Mouse (Mus musculus): ENCODE measurements around the gene Tnfrsf23. TPM values are rescaled to one million over a fixed set of nuclear protein-coding genes. Genes with fewer than 3 reads are reported as not detected.

Tnfrsf23 gene
- total RNA-seq, 2 experiments from 2014 or later, result 3.6 to 6.3 TPM

Other genes starting within 250 kb of the Tnfrsf23 start
- 100 to 1,000 TPM; 954 to 996 TPM for gene Cdkn1c, start 224.8 kb downstream of the Tnfrsf23 start, total RNA-seq (2021)
- under 1 TPM; 0.35 to 0.54 TPM for gene Slc22a18, start 212.1 kb downstream of the Tnfrsf23 start, total RNA-seq (2021)
- gene Phlda2, start 182.7 kb downstream of the Tnfrsf23 start, total RNA-seq (2021), result not detected
- gene Nap1l4, start 136.8 kb downstream of the Tnfrsf23 start, total RNA-seq (2021), result 100 to 1,000 TPM; 164 to 169 TPM
- 10 to 100 TPM; 36.0 to 43.5 TPM for gene Cars, start 85.8 kb downstream of the Tnfrsf23 start, total RNA-seq (2021)
- under 1 TPM; 0.33 to 0.75 TPM for gene Tnfrsf26, start 57.1 kb downstream of the Tnfrsf23 start, total RNA-seq (2021)
- gene Tnfrsf22, start 36.2 kb downstream of the Tnfrsf23 start, total RNA-seq (2021), result 1 to 10 TPM; 2.5 to 3.9 TPM
- gene Osbpl5, start 71.1 kb upstream of the Tnfrsf23 start, total RNA-seq (2021), result 10 to 100 TPM; 33.3 to 40.2 TPM
- gene Mrgprg, start 81.1 kb upstream of the Tnfrsf23 start, total RNA-seq (2021), result not detected
- 1 to 10 TPM; 1.2 to 1.5 TPM for gene Mrgpre, start 98.6 kb upstream of the Tnfrsf23 start, total RNA-seq (2021)
- gene Nadsyn1, start 137.0 kb upstream of the Tnfrsf23 start, total RNA-seq (2021), result 1 to 10 TPM; 3.2 to 3.6 TPM
- 10 to 100 TPM; 11.0 to 12.0 TPM for gene Dhcr7, start 137.3 kb upstream of the Tnfrsf23 start, total RNA-seq (2021)
- gene Gm498, start 181.0 kb upstream of the Tnfrsf23 start, total RNA-seq (2021), result not detected

Measured in gastrocnemius, postnatal 10 days (tissue).